Mouse (Mus musculus) heart, adult 2 months (tissue): Measurements from ENCODE around the gene Thbs4.

Experiments
- CTCF ChIP-seq: fragments of 200-600 bp; IDR thresholded peaks from 2 replicates; pipeline ENCODE4 v1.8.1; 2022; ENCODE audit warnings: antibody characterized with exemption, mild to moderate bottlenecking, moderate library complexity
- EP300 ChIP-seq: fragments of 200-500 bp; IDR thresholded peaks from 2 replicates; pipeline ENCODE4 v1.6.1; 2011; ENCODE audit warnings: low read depth, low read length, control low read depth; ENCODE audit not compliant: insufficient read depth
- POLR2A ChIP-seq: fragments of 200-500 bp; IDR thresholded peaks from 2 replicates; pipeline ENCODE4 v1.6.1; 2011; ENCODE audit warnings: mild to moderate bottlenecking, low read depth, low read length, control low read depth; ENCODE audit not compliant: insufficient read depth

DNA sequence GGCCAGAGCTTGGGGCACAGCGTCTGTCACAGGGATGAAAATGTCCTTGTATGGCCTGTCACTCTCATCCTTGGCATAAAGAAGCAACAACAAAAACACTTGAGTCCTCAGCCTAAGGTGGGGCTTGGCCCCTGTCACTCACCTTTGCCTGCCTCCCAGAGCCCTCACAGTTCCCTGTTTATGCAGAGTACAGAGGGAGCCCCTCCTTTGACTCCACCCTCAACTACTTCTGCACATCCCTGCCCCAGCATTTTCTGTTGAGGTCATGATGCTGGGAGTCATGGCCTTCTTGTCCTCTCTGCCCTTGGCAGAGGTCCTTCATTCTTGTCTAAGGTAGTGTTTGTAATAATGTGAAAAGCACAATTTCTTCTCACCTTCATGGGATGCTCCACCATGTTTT, 86.2 kb downstream of the Thbs4 start:
- TF ChIP-seq POLR2A (no peak), CTCF (no peak), EP300 (no peak)
